Mouse (Mus musculus): ENCODE results near the gene Ctnnal1. TPM values are rescaled to one million over a fixed set of nuclear protein-coding genes. Genes with fewer than 3 reads are reported as not detected.

Ctnnal1 gene
- total RNA-seq, 2 experiments from 2014 or later, result 9.0 to 12.6 TPM

GRCm38 (mm10) chr4:56850724-56851123, 14.3 kb downstream of the Ctnnal1 start:
- TF ChIP-seq CTCF (IDR thresholded peaks at IDR 0.05), result peak; percentile 40; the same call in 1 of the 2 replicates
- H3K27ac ChIP-seq, result peak overlapping the region; percentile 46; the same call in 1 of the 2 replicates
- no peak for DNase-seq
- intact Hi-C loops (cut with DNase I), result no loop called here
- no peak overlapping the region for H3K4me3 ChIP-seq

- intact Hi-C loops (cut with DNase I), result no loop called here
- H3K4me3 ChIP-seq, result no peak overlapping the region
Measured at GRCm38 (mm10) chr4:56848044-56848443, 16.9 kb downstream of the Ctnnal1 start.

GRCm38 (mm10) chr4:56847400-56847799, 17.6 kb downstream of the Ctnnal1 start:
- no peak for DNase-seq
- no peak for TF ChIP-seq CTCF (IDR thresholded peaks at IDR 0.05)
- Histone ChIP-seq H3K27ac (no peak overlapping the region), H3K4me3 (no peak overlapping the region)
- intact Hi-C loops (cut with DNase I), result no loop called here

More at GRCm38 (mm10) chr4:56848044-56848443, 16.9 kb downstream of the Ctnnal1 start:
- DNase-seq, result no peak
- H3K27ac ChIP-seq, result no peak overlapping the region
- no peak for TF ChIP-seq CTCF (IDR thresholded peaks at IDR 0.05)

GRCm38 (mm10) chr4:56845896-56846533, 19.0 kb downstream of the Ctnnal1 start:
- intact Hi-C loops (cut with DNase I), result no loop called here
- TF ChIP-seq CTCF (IDR thresholded peaks at IDR 0.05), result no peak
- H3K27ac ChIP-seq, result no peak overlapping the region
- no peak for DNase-seq
- H3K4me3 ChIP-seq, result no peak overlapping the region

- DNase-seq, result no peak
- intact Hi-C loops (cut with DNase I), result no loop called here
Measured at GRCm38 (mm10) chr4:56844911-56845310, 20.1 kb downstream of the Ctnnal1 start.

GRCm38 (mm10) chr4:56843963-56844362, 21.0 kb downstream of the Ctnnal1 start:
- H3K4me3 ChIP-seq, result no peak overlapping the region
- intact Hi-C loops (cut with DNase I), result no loop called here
- TF ChIP-seq CTCF (IDR thresholded peaks at IDR 0.05), result peak; percentile 26; the same call in 1 of the 2 replicates

More at GRCm38 (mm10) chr4:56844911-56845310, 20.1 kb downstream of the Ctnnal1 start:
- no peak for TF ChIP-seq CTCF (IDR thresholded peaks at IDR 0.05)
- Histone ChIP-seq H3K27ac (no peak overlapping the region), H3K4me3 (no peak overlapping the region)

GRCm38 (mm10) chr4:56842501-56842900, 22.5 kb downstream of the Ctnnal1 start:
- intact Hi-C loops (cut with DNase I), result no loop called here
- Histone ChIP-seq H3K4me3 (no peak overlapping the region), H3K27ac (no peak overlapping the region)
- no peak for DNase-seq
- TF ChIP-seq CTCF (IDR thresholded peaks at IDR 0.05), result no peak

More at GRCm38 (mm10) chr4:56843963-56844362, 21.0 kb downstream of the Ctnnal1 start:
- DNase-seq, result no peak
- no peak overlapping the region for H3K27ac ChIP-seq

- Histone ChIP-seq H3K4me3 (no peak overlapping the region), H3K27ac (no peak overlapping the region)
- DNase-seq, result no peak
- intact Hi-C loops (cut with DNase I), result no loop called here
- no peak for TF ChIP-seq CTCF (IDR thresholded peaks at IDR 0.05)
Measured at GRCm38 (mm10) chr4:56840297-56840696, 24.7 kb downstream of the Ctnnal1 start.

GRCm38 (mm10) chr4:56837661-56838060, 27.3 kb downstream of the Ctnnal1 start:
- intact Hi-C loops (cut with DNase I), result no loop called here
- Histone ChIP-seq H3K4me3 (no peak overlapping the region), H3K27ac (no peak overlapping the region)
- no peak for DNase-seq
- no peak for TF ChIP-seq CTCF (IDR thresholded peaks at IDR 0.05)

GRCm38 (mm10) chr4:56831998-56832397, 33.0 kb downstream of the Ctnnal1 start:
- Histone ChIP-seq H3K4me3 (no peak overlapping the region), H3K27ac (no peak overlapping the region)
- DNase-seq, result no peak
- intact Hi-C loops (cut with DNase I), result no loop called here
- TF ChIP-seq CTCF (IDR thresholded peaks at IDR 0.05), result no peak

- DNase-seq, result no peak
- intact Hi-C loops (cut with DNase I), result no loop called here
- no peak for TF ChIP-seq CTCF (IDR thresholded peaks at IDR 0.05)
- Histone ChIP-seq H3K4me3 (no peak overlapping the region), H3K27ac (no peak overlapping the region)
Measured at GRCm38 (mm10) chr4:56831013-56831609, 33.9 kb downstream of the Ctnnal1 start.

GRCm38 (mm10) chr4:56829511-56829921, 35.5 kb downstream of the Ctnnal1 start:
- peak overlapping the region; percentile 26 for H3K4me3 ChIP-seq
- peak overlapping the region; percentile 32; the same call in 1 of the 2 replicates for H3K27ac ChIP-seq
- no peak for TF ChIP-seq CTCF (IDR thresholded peaks at IDR 0.05)
- intact Hi-C loops (cut with DNase I), result no loop called here
- DNase-seq, result peak; percentile 65

GRCm38 (mm10) chr4:56828932-56829331, 36.1 kb downstream of the Ctnnal1 start:
- intact Hi-C loops (cut with DNase I), result no loop called here
- TF ChIP-seq CTCF (IDR thresholded peaks at IDR 0.05), result no peak
- peak overlapping the region; percentile 32; the same call in 1 of the 2 replicates for H3K27ac ChIP-seq
- no peak overlapping the region for H3K4me3 ChIP-seq
- DNase-seq, result no peak
